Mouse (Mus musculus) thymus, adult 2 months (tissue): ENCODE data around the gene Pip5k1b.

Source experiments
- CTCF ChIP-seq: fragments of 200-500 bp; IDR thresholded peaks from 2 replicates; pipeline ENCODE4 v1.5.1; 2012; ENCODE audit warnings: mild to moderate bottlenecking, control low read depth, low read length, moderate library complexity, borderline replicate concordance; ENCODE audit not compliant: control insufficient read depth, poor library complexity, insufficient read depth; ENCODE audit errors: extremely low read depth
- POLR2A ChIP-seq: fragments of 200-500 bp; IDR thresholded peaks from 2 replicates; pipeline ENCODE4 v1.6.1; 2012; ENCODE audit warnings: mild to moderate bottlenecking, low read length, control low read depth, moderate library complexity; ENCODE audit not compliant: control insufficient read depth, poor library complexity, insufficient read depth; ENCODE audit errors: extremely low read depth

- TF ChIP-seq CTCF (no peak), POLR2A (no peak)
Measured at GRCm38 (mm10) chr19:24576125-24576524, 20.5 kb upstream of the Pip5k1b start.
